Mouse (Mus musculus) E14TG2a.4 (cell line): Measurements from ENCODE around the gene Med10.

Source experiments
- CTCF ChIP-seq: conservative IDR thresholded peaks from 2 replicates; pipeline ENCODE4 v1.5.1; 2014; ENCODE audit warnings: low read length
- NANOG ChIP-seq: IDR thresholded peaks from 2 replicates; pipeline ENCODE4 v1.6.1; 2014; ENCODE audit warnings: borderline replicate concordance, low read length, mixed read lengths
- POU5F1 ChIP-seq: IDR thresholded peaks from 2 replicates; pipeline ENCODE4 v1.6.1; 2014; ENCODE audit warnings: low read length, borderline replicate concordance

GRCm38 (mm10) chr13:69855941-69856340 is 53.7 kb downstream of the Med10 start:
- TF ChIP-seq CTCF (no peak), POU5F1 (no peak), NANOG (no peak)
